Mouse (Mus musculus) embryonic facial prominence, embryonic 12.5 days (tissue): Measurements from ENCODE around the gene Pde4c. TPM values are rescaled to one million over a fixed set of nuclear protein-coding genes. Genes with fewer than 3 reads are reported as not detected.
A peak's percentile ranks its signal among the peaks of the same experiment; 100 is the strongest.

Source experiments
- ATAC-seq: fragments of 200-750 bp; cut with Nextera tagmentation; 2 replicates; pipeline ENCODE4 v1.8.0; 2017; ENCODE audit not compliant: insufficient number of reproducible peaks, insufficient read depth, low FRiP score, low TSS enrichment
- H3K27ac ChIP-seq: fragments of 300-500 bp; sonication (generic); 2 replicates; pipeline ENCODE4 v1.5.1; 2016; ENCODE audit warnings: mild to moderate bottlenecking
- H3K27me3 ChIP-seq: fragments of 300-500 bp; sonication (generic); 2 replicates; pipeline ENCODE4 v1.6.1; 2016; ENCODE audit warnings: mild to moderate bottlenecking, moderate library complexity
- H3K36me3 ChIP-seq: fragments of 300-500 bp; sonication (generic); 2 replicates; pipeline ENCODE4 v1.6.1; 2016; ENCODE audit warnings: mild to moderate bottlenecking
- H3K4me1 ChIP-seq: fragments of 300-500 bp; sonication (generic); 2 replicates; pipeline ENCODE4 v1.6.1; 2016
- H3K4me2 ChIP-seq: fragments of 300-500 bp; sonication (generic); replicated peaks from 2 replicates; pipeline ENCODE4 v1.6.1; 2016; ENCODE audit warnings: mild to moderate bottlenecking, moderate library complexity
- H3K4me3 ChIP-seq: fragments of 300-500 bp; sonication (generic); 2 replicates; pipeline ENCODE4 v1.5.1; 2016; ENCODE audit warnings: mild to moderate bottlenecking
- H3K9ac ChIP-seq: fragments of 300-500 bp; sonication (generic); 2 replicates; pipeline ENCODE4 v1.6.1; 2016; ENCODE audit warnings: mild to moderate bottlenecking, moderate library complexity
- H3K9me3 ChIP-seq: fragments of 300-500 bp; sonication (generic); 2 replicates; pipeline ENCODE4 v1.6.1; 2016; ENCODE audit warnings: mild to moderate bottlenecking, moderate library complexity
- WGBS: fragments of 180-500 bp; shearing (Covaris S2); methylation state at CpG from one replicate; pipeline ENCODE4 v1.1.7; 2016; 5-methylcytosine and 5-hydroxymethylcytosine counted together
- polyA plus RNA-seq: library from polyadenylated mRNA; unstranded; fragments of >200 nt; fragmentation: Nextera tagmentation; extraction: Ambion mirVana; gene quantifications from 2 replicates; pipeline ENCODE4 v1.2.1, GENCODE M21; 2016

The Pde4c gene
- polyA plus RNA-seq, 1 experiment from 2014 or later, result 0.29 TPM

- Histone ChIP-seq H3K9me3 (no peaks in the 10 kb centered on the region), H3K4me2 (no peak overlapping the region), H3K9ac (no peak overlapping the region), H3K27ac (no peak overlapping the region; the same call in 1 of the 2 replicates), H3K36me3 (0 out of 2 replicates have a peak, but pooled peaks cover 6% of the 10 kb centered on the region), H3K27me3 (no peaks in the 10 kb centered on the region), H3K4me3 (no peak overlapping the region), H3K4me1 (peaks cover 21% of the 10 kb centered on the region)
- no peak for ATAC-seq
- WGBS, result 90% methylated on average over 8 of the region's 8 CpGs
These were observed 35.9 kb upstream of the Pde4c start for GRCm38 (mm10) chr8:70687576-70687975.

GRCm38 (mm10) chr8:70688136-70688535 is 35.4 kb upstream of the Pde4c start:
- no peak overlapping the region for H3K9ac ChIP-seq
- H3K27me3 ChIP-seq, result no peaks in the 10 kb centered on the region
- 90% methylated on average over 3 of the region's 3 CpGs for WGBS
- ATAC-seq, result no peak
- peaks cover 19% of the 10 kb centered on the region for H3K4me1 ChIP-seq
- H3K4me3 ChIP-seq, result no peak overlapping the region
- no peaks in the 10 kb centered on the region for H3K9me3 ChIP-seq
- H3K27ac ChIP-seq, result peak overlapping the region; percentile 17; the same call in 1 of the 2 replicates
- H3K4me2 ChIP-seq, result no peak overlapping the region
- 0 out of 2 replicates have a peak, but pooled peaks cover 6% of the 10 kb centered on the region for H3K36me3 ChIP-seq

DNA sequence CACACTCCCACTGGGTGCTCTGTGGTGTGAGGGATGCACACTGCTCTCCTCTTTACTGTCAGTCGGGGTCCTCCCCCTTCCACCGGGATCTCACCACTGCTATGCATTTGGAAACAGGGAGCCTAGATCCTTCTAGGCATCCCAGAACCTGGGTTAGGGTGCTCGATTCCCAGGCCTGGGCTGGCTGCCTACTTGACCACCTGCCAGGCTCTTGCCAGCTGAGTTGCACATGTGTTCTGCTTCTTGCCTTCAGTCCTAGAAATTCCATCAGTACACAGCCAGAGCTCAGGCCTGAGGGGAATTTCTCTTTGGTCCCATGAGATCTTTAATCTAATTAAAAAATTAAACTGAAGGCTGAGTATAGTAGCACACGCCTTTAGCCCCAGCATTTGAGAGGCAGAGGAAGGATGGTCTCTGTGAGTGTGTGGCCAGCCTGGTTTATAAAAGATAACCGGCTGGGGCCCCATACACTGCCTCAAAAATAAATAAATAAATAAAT is 33.6 kb upstream of the Pde4c start:
- WGBS, result 68% methylated on average over 5 of the region's 5 CpGs

GRCm38 (mm10) chr8:70691230-70691629 is 32.3 kb upstream of the Pde4c start:
- peak overlapping the region; percentile 54 for H3K4me2 ChIP-seq
- WGBS, result 46% methylated on average over 4 of the region's 4 CpGs
- H3K9ac ChIP-seq, result peak overlapping the region; percentile 51
- peaks cover 33% of the 10 kb centered on the region for H3K4me1 ChIP-seq
- no peaks in the 10 kb centered on the region for H3K9me3 ChIP-seq
- H3K27ac ChIP-seq, result peak overlapping the region; percentile 81
- peak overlapping the region; percentile 25 for H3K4me3 ChIP-seq
- no peaks in the 10 kb centered on the region for H3K27me3 ChIP-seq
- H3K36me3 ChIP-seq, result 0 out of 2 replicates have a peak, but pooled peaks cover 5% of the 10 kb centered on the region
- no peak for ATAC-seq

More for the DNA sequence above, 33.6 kb upstream of the Pde4c start:
- H3K36me3 ChIP-seq, result 0 out of 2 replicates have a peak, but pooled peaks cover 6% of the 10 kb centered on the region
- peaks cover 22% of the 10 kb centered on the region for H3K4me1 ChIP-seq
- no peaks in the 10 kb centered on the region for H3K9me3 ChIP-seq
- no peak overlapping the region for H3K4me3 ChIP-seq
- H3K27me3 ChIP-seq, result no peaks in the 10 kb centered on the region
- no peak for ATAC-seq
- H3K27ac ChIP-seq, result peak overlapping the region; percentile 2; the same call in 1 of the 2 replicates
- no peak overlapping the region for H3K9ac ChIP-seq
- no peak overlapping the region for H3K4me2 ChIP-seq

- ATAC-seq, result peak; percentile 58; the same call in 1 of the 2 replicates
- H3K9me3 ChIP-seq, result no peaks in the 10 kb centered on the region
- H3K36me3 ChIP-seq, result no peaks in the 10 kb centered on the region
- peak overlapping the region; percentile 81 for H3K27ac ChIP-seq
- peaks cover 38% of the 10 kb centered on the region for H3K4me1 ChIP-seq
- WGBS, result 0% methylated on average over 12 of the region's 20 CpGs
- peak overlapping the region; percentile 54 for H3K4me2 ChIP-seq
- peak overlapping the region; percentile 51 for H3K9ac ChIP-seq
- no peaks in the 10 kb centered on the region for H3K27me3 ChIP-seq
- peak overlapping the region; percentile 25 for H3K4me3 ChIP-seq
These were observed 31.7 kb upstream of the Pde4c start for GRCm38 (mm10) chr8:70691727-70692231.

GRCm38 (mm10) chr8:70693636-70694035 is 29.9 kb upstream of the Pde4c start:
- 63% methylated on average over 5 of the region's 5 CpGs for WGBS
- Histone ChIP-seq H3K9ac (no peak overlapping the region), H3K9me3 (no peaks in the 10 kb centered on the region), H3K27ac (peak overlapping the region; percentile 19; the same call in 1 of the 2 replicates), H3K36me3 (no peaks in the 10 kb centered on the region), H3K4me2 (no peak overlapping the region), H3K27me3 (no peaks in the 10 kb centered on the region), H3K4me3 (no peak overlapping the region), H3K4me1 (peaks cover 52% of the 10 kb centered on the region)
- ATAC-seq, result no peak

DNA sequence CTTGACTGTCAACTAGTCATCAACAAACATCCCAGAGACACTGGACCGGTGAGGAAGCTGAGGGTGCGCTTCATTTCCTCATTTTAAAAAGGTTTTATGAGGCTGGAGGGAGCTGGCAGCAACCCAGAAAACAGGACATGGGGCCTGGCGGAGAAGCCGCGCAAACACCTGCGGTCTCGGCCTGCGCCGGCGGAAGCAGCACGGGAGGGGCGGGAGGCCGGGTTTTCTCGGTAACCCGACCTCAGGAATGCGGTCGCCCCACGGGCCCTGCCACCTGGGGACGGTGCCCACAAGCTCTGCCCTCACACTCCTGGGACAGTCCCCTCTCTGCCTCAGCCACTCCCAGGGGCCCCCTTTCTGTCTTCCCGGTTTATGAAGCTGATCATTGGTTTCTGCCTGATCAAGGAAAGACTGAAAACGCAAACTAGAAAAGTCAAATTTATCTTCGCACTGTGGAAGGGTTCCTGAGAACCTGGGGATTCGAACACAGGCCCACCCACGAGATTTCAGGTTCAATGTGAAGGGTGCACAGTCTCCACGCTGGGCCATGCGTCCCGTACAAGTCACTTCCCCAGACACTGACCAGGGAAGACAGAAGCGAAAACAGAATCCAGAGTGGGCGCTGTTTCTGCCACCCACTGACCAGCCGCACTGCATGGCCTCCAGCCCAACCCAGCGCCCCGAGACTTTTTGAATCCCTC is 28.1 kb upstream of the Pde4c start:
- H3K27me3 ChIP-seq, result no peaks in the 10 kb centered on the region
- H3K9me3 ChIP-seq, result no peaks in the 10 kb centered on the region
- peak overlapping the region; percentile 25; the same call in 1 of the 2 replicates for H3K4me2 ChIP-seq
- ATAC-seq, result no peak
- no peak overlapping the region for H3K9ac ChIP-seq
- no peaks in the 10 kb centered on the region for H3K36me3 ChIP-seq
- no peak overlapping the region for H3K4me3 ChIP-seq
- WGBS, result 26% methylated on average over 32 of the region's 32 CpGs
- peaks cover 49% of the 10 kb centered on the region for H3K4me1 ChIP-seq
- peak overlapping the region; percentile 98 for H3K27ac ChIP-seq

DNA sequence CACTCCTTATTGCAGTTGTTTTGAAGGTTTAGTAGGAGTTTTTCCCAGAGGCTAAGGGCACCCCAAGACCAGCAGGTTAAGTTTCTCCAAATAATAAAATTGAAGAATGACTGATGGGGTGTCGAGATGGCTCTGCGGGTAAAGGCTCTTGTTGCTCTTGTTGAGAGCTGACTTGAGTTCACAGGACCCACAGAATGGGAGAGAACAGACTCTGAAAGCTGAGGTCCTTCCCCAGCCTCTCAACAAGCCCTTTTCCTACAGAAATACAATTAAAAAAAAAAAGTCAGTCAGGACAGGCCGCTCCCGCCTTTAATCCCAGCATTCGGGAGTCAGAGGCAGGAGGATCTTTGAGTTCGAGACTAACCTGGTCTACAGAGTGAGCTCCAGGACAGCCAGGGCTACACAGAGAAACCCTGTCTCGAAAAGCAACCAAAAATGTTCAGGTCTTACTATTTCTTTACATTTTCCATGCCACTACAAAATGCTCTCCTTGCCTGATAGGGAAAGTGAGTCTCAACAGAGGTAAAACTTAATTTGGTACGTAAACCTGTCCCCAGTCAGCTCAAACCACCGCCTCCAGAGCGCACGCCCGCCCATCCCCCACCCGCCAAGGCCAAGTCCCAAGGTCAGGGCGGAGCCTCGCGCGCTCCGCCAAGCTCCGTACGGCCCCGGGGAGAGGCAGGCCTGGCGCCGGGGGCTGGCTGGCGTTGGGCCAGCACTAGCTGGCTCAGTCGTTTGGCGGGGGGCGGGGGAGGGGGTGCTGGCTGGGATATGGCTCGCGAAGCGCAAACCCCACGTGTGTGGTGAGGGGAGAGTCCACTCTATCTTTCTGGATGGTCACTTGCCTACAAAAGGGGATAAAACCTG is 27.3 kb upstream of the Pde4c start:
- H3K27me3 ChIP-seq, result no peaks in the 10 kb centered on the region
- H3K9me3 ChIP-seq, result no peaks in the 10 kb centered on the region
- H3K36me3 ChIP-seq, result no peaks in the 10 kb centered on the region
- peak overlapping the region; percentile 43 for H3K9ac ChIP-seq
- peak overlapping the region; percentile 6 for H3K4me3 ChIP-seq
- WGBS, result 6% methylated on average over 29 of the region's 31 CpGs
- ATAC-seq, result no peak
- H3K4me1 ChIP-seq, result peaks cover 53% of the 10 kb centered on the region
- peak overlapping the region; percentile 46 for H3K4me2 ChIP-seq
- H3K27ac ChIP-seq, result peak overlapping the region; percentile 98

DNA sequence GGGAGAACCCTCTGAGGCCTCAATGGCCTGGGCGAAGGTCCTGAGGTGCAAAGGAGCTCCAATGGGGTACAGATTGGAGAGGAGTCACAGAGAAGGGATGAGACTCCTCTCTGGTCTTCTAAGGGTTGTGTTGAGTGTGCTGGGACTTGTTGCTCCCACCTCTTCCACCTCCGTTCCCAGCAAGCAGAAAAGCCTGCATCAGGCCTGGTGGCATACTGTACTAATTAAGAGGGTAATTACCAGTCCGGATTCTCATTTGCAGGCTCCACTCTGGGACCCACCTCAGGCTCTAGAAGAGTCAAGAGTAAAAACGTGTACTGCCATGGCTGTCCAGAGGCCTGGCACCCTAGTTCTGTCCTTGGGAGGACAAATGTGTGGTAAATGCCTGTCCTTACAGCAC is 26.6 kb upstream of the Pde4c start:
- Histone ChIP-seq H3K9me3 (no peaks in the 10 kb centered on the region), H3K27me3 (no peaks in the 10 kb centered on the region), H3K4me3 (peak overlapping the region; percentile 6), H3K27ac (peak overlapping the region; percentile 98), H3K4me2 (peak overlapping the region; percentile 46), H3K4me1 (peaks cover 52% of the 10 kb centered on the region), H3K9ac (peak overlapping the region; percentile 43), H3K36me3 (no peaks in the 10 kb centered on the region)
- WGBS, result 22% methylated on average over 4 of the region's 4 CpGs
- ATAC-seq, result no peak

GRCm38 (mm10) chr8:70697366-70698250 is 25.9 kb upstream of the Pde4c start:
- Histone ChIP-seq H3K36me3 (no peaks in the 10 kb centered on the region), H3K27ac (peak overlapping the region; percentile 98), H3K27me3 (no peaks in the 10 kb centered on the region), H3K4me2 (peak overlapping the region; percentile 68), H3K4me1 (peaks cover 50% of the 10 kb centered on the region), H3K4me3 (peak overlapping the region; percentile 86), H3K9ac (peak overlapping the region; percentile 38; the same call in 1 of the 2 replicates), H3K9me3 (no peaks in the 10 kb centered on the region)
- 69% methylated on average over 12 of the region's 12 CpGs for WGBS
- no peak for ATAC-seq
